Mouse (Mus musculus) embryonic facial prominence, embryonic 13.5 days (tissue): ENCODE data around the gene Adgrb3. TPM values are rescaled to one million over a fixed set of nuclear protein-coding genes. Genes with fewer than 3 reads are reported as not detected.

ENCODE experiments used
- ATAC-seq: fragments of 200-750 bp; cut with Nextera tagmentation; 2 replicates; pipeline ENCODE4 v1.8.0; 2017; ENCODE audit warnings: low read depth; ENCODE audit not compliant: insufficient number of reproducible peaks, insufficient read depth, low FRiP score, low TSS enrichment
- H3K27ac ChIP-seq: fragments of 300-500 bp; sonication (generic); 2 replicates; pipeline ENCODE4 v1.5.1; 2015; ENCODE audit warnings: moderate library complexity, mild to moderate bottlenecking, inconsistent platforms
- H3K27me3 ChIP-seq: fragments of 300-500 bp; sonication (generic); 2 replicates; pipeline ENCODE4 v1.6.1; 2015; ENCODE audit warnings: mild to moderate bottlenecking, inconsistent platforms
- H3K36me3 ChIP-seq: fragments of 300-500 bp; sonication (generic); 2 replicates; pipeline ENCODE4 v1.6.1; 2015; ENCODE audit warnings: mild to moderate bottlenecking, inconsistent platforms
- H3K4me1 ChIP-seq: fragments of 300-500 bp; sonication (generic); 2 replicates; pipeline ENCODE4 v1.6.1; 2015; ENCODE audit warnings: inconsistent platforms
- H3K4me2 ChIP-seq: fragments of 300-500 bp; sonication (generic); 2 replicates; pipeline ENCODE4 v1.6.1; 2015; ENCODE audit warnings: moderate library complexity, mild to moderate bottlenecking, inconsistent platforms
- H3K4me3 ChIP-seq: fragments of 300-500 bp; sonication (generic); 2 replicates; pipeline ENCODE4 v1.5.1; 2015; ENCODE audit warnings: mild to moderate bottlenecking, inconsistent platforms
- H3K9ac ChIP-seq: fragments of 300-500 bp; sonication (generic); 2 replicates; pipeline ENCODE4 v1.6.1; 2015; ENCODE audit warnings: mild to moderate bottlenecking, inconsistent platforms
- H3K9me3 ChIP-seq: fragments of 300-500 bp; sonication (generic); 2 replicates; pipeline ENCODE4 v1.6.1; 2016; ENCODE audit warnings: inconsistent platforms
- WGBS: fragments of 180-500 bp; shearing (Covaris S2); methylation state at CpG from one replicate; pipeline ENCODE4 v1.1.7; 2015; ENCODE audit warnings: mixed read lengths; 5-methylcytosine and 5-hydroxymethylcytosine counted together
- polyA plus RNA-seq: library from polyadenylated mRNA; unstranded; fragments of >200 nt; fragmentation: Nextera tagmentation; extraction: Ambion mirVana; gene quantifications from 2 replicates; pipeline ENCODE4 v1.2.1, GENCODE M21; 2015

The Adgrb3 gene
- polyA plus RNA-seq, 1 experiment from 2014 or later = 1.7 TPM

GRCm38 (mm10) chr1:25415084-25415483 is 414.4 kb downstream of the Adgrb3 start:
- no peak overlapping the region for H3K9ac ChIP-seq
- H3K27ac ChIP-seq = no peak overlapping the region
- WGBS = 81% methylated on average over 2 of the region's 2 CpGs
- no peak for ATAC-seq
- H3K4me3 ChIP-seq = no peak overlapping the region
- no peak overlapping the region for H3K4me2 ChIP-seq
- H3K4me1 ChIP-seq = no peaks in the 10 kb centered on the region
- H3K36me3 ChIP-seq = no peaks in the 10 kb centered on the region
- no peaks in the 10 kb centered on the region for H3K9me3 ChIP-seq
- no peaks in the 10 kb centered on the region for H3K27me3 ChIP-seq

GRCm38 (mm10) chr1:25364186-25364585 is 465.3 kb downstream of the Adgrb3 start:
- no peaks in the 10 kb centered on the region for H3K4me1 ChIP-seq
- WGBS = 83% methylated on average over 2 of the region's 2 CpGs
- H3K36me3 ChIP-seq = no peaks in the 10 kb centered on the region
- H3K4me2 ChIP-seq = no peak overlapping the region
- no peaks in the 10 kb centered on the region for H3K27me3 ChIP-seq
- no peaks in the 10 kb centered on the region for H3K9me3 ChIP-seq
- no peak for ATAC-seq
- no peak overlapping the region for H3K9ac ChIP-seq
- no peak overlapping the region for H3K4me3 ChIP-seq
- no peak overlapping the region for H3K27ac ChIP-seq

GRCm38 (mm10) chr1:25358554-25358953 is 471.0 kb downstream of the Adgrb3 start:
- H3K4me2 ChIP-seq = no peak overlapping the region
- no peaks in the 10 kb centered on the region for H3K9me3 ChIP-seq
- 90% methylated on average over 4 of the region's 4 CpGs for WGBS
- no peak for ATAC-seq
- no peaks in the 10 kb centered on the region for H3K4me1 ChIP-seq
- H3K27me3 ChIP-seq = no peaks in the 10 kb centered on the region
- H3K27ac ChIP-seq = no peak overlapping the region
- no peak overlapping the region for H3K9ac ChIP-seq
- no peaks in the 10 kb centered on the region for H3K36me3 ChIP-seq
- no peak overlapping the region for H3K4me3 ChIP-seq

- Histone ChIP-seq H3K27ac (no peak overlapping the region), H3K9me3 (no peaks in the 10 kb centered on the region), H3K4me1 (no peaks in the 10 kb centered on the region), H3K4me2 (no peak overlapping the region), H3K9ac (no peak overlapping the region), H3K36me3 (no peaks in the 10 kb centered on the region), H3K27me3 (no peaks in the 10 kb centered on the region), H3K4me3 (no peak overlapping the region)
- ATAC-seq = no peak
- WGBS = 87% methylated on average over 5 of the region's 5 CpGs
Observed at GRCm38 (mm10) chr1:25355486-25355885, 474.0 kb downstream of the Adgrb3 start.

GRCm38 (mm10) chr1:25344876-25345275 is 484.6 kb downstream of the Adgrb3 start:
- Histone ChIP-seq H3K4me2 (no peak overlapping the region), H3K27ac (no peak overlapping the region), H3K9me3 (no peaks in the 10 kb centered on the region; the same call in 1 of the 2 replicates), H3K4me3 (no peak overlapping the region), H3K27me3 (no peaks in the 10 kb centered on the region), H3K36me3 (no peaks in the 10 kb centered on the region), H3K9ac (no peak overlapping the region), H3K4me1 (no peaks in the 10 kb centered on the region)
- ATAC-seq = no peak

- Histone ChIP-seq H3K9me3 (no peaks in the 10 kb centered on the region), H3K4me3 (no peak overlapping the region), H3K9ac (no peak overlapping the region), H3K4me1 (no peaks in the 10 kb centered on the region), H3K27ac (no peak overlapping the region), H3K27me3 (no peaks in the 10 kb centered on the region), H3K4me2 (no peak overlapping the region), H3K36me3 (no peaks in the 10 kb centered on the region)
- 62% methylated on average over 2 of the region's 2 CpGs for WGBS
- ATAC-seq = no peak
Observed at GRCm38 (mm10) chr1:25325406-25325805, 504.1 kb downstream of the Adgrb3 start.

- no peak for ATAC-seq
- Histone ChIP-seq H3K27ac (no peak overlapping the region), H3K9me3 (no peaks in the 10 kb centered on the region), H3K9ac (no peak overlapping the region), H3K4me3 (no peak overlapping the region), H3K36me3 (no peaks in the 10 kb centered on the region), H3K4me2 (no peak overlapping the region), H3K4me1 (no peaks in the 10 kb centered on the region), H3K27me3 (no peaks in the 10 kb centered on the region)
Observed at GRCm38 (mm10) chr1:25317142-25317541, 512.4 kb downstream of the Adgrb3 start.

- no peaks in the 10 kb centered on the region for H3K27me3 ChIP-seq
- WGBS = 51% methylated on average over 2 of the region's 2 CpGs
Observed at GRCm38 (mm10) chr1:25312344-25312743, 517.2 kb downstream of the Adgrb3 start.

GRCm38 (mm10) chr1:25310066-25310465 is 519.4 kb downstream of the Adgrb3 start:
- H3K27me3 ChIP-seq = no peaks in the 10 kb centered on the region
- no peaks in the 10 kb centered on the region for H3K36me3 ChIP-seq
- no peak overlapping the region for H3K9ac ChIP-seq
- H3K27ac ChIP-seq = no peak overlapping the region
- H3K9me3 ChIP-seq = no peaks in the 10 kb centered on the region
- no peak overlapping the region for H3K4me3 ChIP-seq
- no peak for ATAC-seq
- H3K4me1 ChIP-seq = no peaks in the 10 kb centered on the region
- no peak overlapping the region for H3K4me2 ChIP-seq
- 16% methylated on average over 2 of the region's 2 CpGs for WGBS

More at GRCm38 (mm10) chr1:25312344-25312743, 517.2 kb downstream of the Adgrb3 start:
- H3K36me3 ChIP-seq = no peaks in the 10 kb centered on the region
- no peak overlapping the region for H3K27ac ChIP-seq
- no peak overlapping the region for H3K9ac ChIP-seq
- no peaks in the 10 kb centered on the region for H3K4me1 ChIP-seq
- H3K4me3 ChIP-seq = no peak overlapping the region
- H3K9me3 ChIP-seq = no peaks in the 10 kb centered on the region
- H3K4me2 ChIP-seq = no peak overlapping the region
- no peak for ATAC-seq

GRCm38 (mm10) chr1:25281471-25281870 is 548.0 kb downstream of the Adgrb3 start:
- Histone ChIP-seq H3K9me3 (no peaks in the 10 kb centered on the region), H3K27me3 (no peaks in the 10 kb centered on the region), H3K27ac (no peak overlapping the region), H3K4me2 (no peak overlapping the region), H3K4me3 (no peak overlapping the region), H3K9ac (no peak overlapping the region), H3K4me1 (no peaks in the 10 kb centered on the region), H3K36me3 (no peaks in the 10 kb centered on the region)
- ATAC-seq = no peak
- WGBS = 85% methylated on average over 8 of the region's 8 CpGs

- Histone ChIP-seq H3K4me3 (no peak overlapping the region), H3K4me2 (no peak overlapping the region), H3K27ac (no peak overlapping the region), H3K4me1 (no peaks in the 10 kb centered on the region), H3K36me3 (no peaks in the 10 kb centered on the region), H3K9ac (no peak overlapping the region), H3K27me3 (no peaks in the 10 kb centered on the region), H3K9me3 (no peaks in the 10 kb centered on the region)
- ATAC-seq = no peak
Observed at GRCm38 (mm10) chr1:25250562-25250961, 578.9 kb downstream of the Adgrb3 start.

GRCm38 (mm10) chr1:25242436-25242835 is 587.1 kb downstream of the Adgrb3 start:
- WGBS = 74% methylated on average over 6 of the region's 6 CpGs
- Histone ChIP-seq H3K9me3 (no peaks in the 10 kb centered on the region), H3K27ac (no peak overlapping the region), H3K27me3 (no peaks in the 10 kb centered on the region), H3K4me3 (no peak overlapping the region), H3K36me3 (no peaks in the 10 kb centered on the region), H3K4me1 (no peaks in the 10 kb centered on the region), H3K9ac (no peak overlapping the region), H3K4me2 (no peak overlapping the region)
- no peak for ATAC-seq

- no peaks in the 10 kb centered on the region for H3K9me3 ChIP-seq
- no peak overlapping the region for H3K4me3 ChIP-seq
- no peak overlapping the region for H3K4me2 ChIP-seq
- no peak overlapping the region for H3K9ac ChIP-seq
- no peaks in the 10 kb centered on the region; the same call in 1 of the 2 replicates for H3K27me3 ChIP-seq
- H3K36me3 ChIP-seq = no peaks in the 10 kb centered on the region
- peaks cover 3% of the 10 kb centered on the region for H3K4me1 ChIP-seq
- ATAC-seq = no peak
- 28% methylated on average over 7 of the region's 7 CpGs for WGBS
- H3K27ac ChIP-seq = no peak overlapping the region
Observed at GRCm38 (mm10) chr1:25229245-25229750, 600.2 kb downstream of the Adgrb3 start.
